Mouse (Mus musculus): ENCODE data around the gene Myh13.

Myh13 gene

GRCm38 (mm10) chr11:67321358-67321757, at the start of gene Myh13:
Myh13 (plus strand) TSS chr11:67321658.
- no peak for DNase-seq (ENCODE audit: low spot score)

GRCm38 (mm10) chr11:67276601-67277174, 44.8 kb upstream of the Myh13 start, which contains the start of gene Myh8:
Myh8 (plus strand) TSS chr11:67277124.
- no peak for DNase-seq (ENCODE audit: low spot score)

GRCm38 (mm10) chr11:67293440-67293839, 28.0 kb upstream of the Myh13 start:
- no peak for DNase-seq (ENCODE audit: low spot score)

GRCm38 (mm10) chr11:67313733-67314452, 7.6 kb upstream of the Myh13 start:
- DNase-seq (ENCODE audit: low spot score): no peak

GRCm38 (mm10) chr11:67326536-67326935, 5.1 kb downstream of the Myh13 start:
- DNase-seq (ENCODE audit: low spot score): no peak

GRCm38 (mm10) chr11:67344556-67344955, 23.1 kb downstream of the Myh13 start:
- DNase-seq (ENCODE audit: low spot score): no peak

- no peak for DNase-seq (ENCODE audit: low spot score)
Measured at GRCm38 (mm10) chr11:67345186-67345855, 23.9 kb downstream of the Myh13 start.

- no peak for DNase-seq (ENCODE audit: low spot score)
Measured at GRCm38 (mm10) chr11:67345856-67346236, 24.4 kb downstream of the Myh13 start.

- peak; percentile 47 for DNase-seq (ENCODE audit: low spot score)
Measured at GRCm38 (mm10) chr11:67350153-67350768, 28.8 kb downstream of the Myh13 start.

GRCm38 (mm10) chr11:67353011-67353410, 31.6 kb downstream of the Myh13 start:
- DNase-seq (ENCODE audit: low spot score): no peak

- DNase-seq (ENCODE audit: low spot score): no peak
Measured at GRCm38 (mm10) chr11:67358031-67358430, 36.6 kb downstream of the Myh13 start.

GRCm38 (mm10) chr11:67362236-67362635, 40.8 kb downstream of the Myh13 start:
- no peak for DNase-seq (ENCODE audit: low spot score)

- no peak for DNase-seq (ENCODE audit: low spot score)
Measured at GRCm38 (mm10) chr11:67364551-67364950, 43.1 kb downstream of the Myh13 start.

GRCm38 (mm10) chr11:67364986-67365721, 43.7 kb downstream of the Myh13 start:
- DNase-seq (ENCODE audit: low spot score): no peak

GRCm38 (mm10) chr11:67366936-67367335, 45.5 kb downstream of the Myh13 start:
- DNase-seq (ENCODE audit: low spot score): no peak

- no peak for DNase-seq (ENCODE audit: low spot score)
Measured at GRCm38 (mm10) chr11:67373333-67373732, 51.9 kb downstream of the Myh13 start.

- DNase-seq (ENCODE audit: low spot score): no peak
Measured at GRCm38 (mm10) chr11:67376308-67376707, 54.9 kb downstream of the Myh13 start.

- peak; percentile 2 for DNase-seq (ENCODE audit: low spot score)
Measured at GRCm38 (mm10) chr11:67379703-67380510, 58.4 kb downstream of the Myh13 start.

GRCm38 (mm10) chr11:67381833-67382232, 60.4 kb downstream of the Myh13 start:
- DNase-seq (ENCODE audit: low spot score): no peak

GRCm38 (mm10) chr11:67384653-67385052, 63.2 kb downstream of the Myh13 start:
- DNase-seq (ENCODE audit: low spot score): no peak

GRCm38 (mm10) chr11:67386815-67387415, 65.5 kb downstream of the Myh13 start:
- no peak for DNase-seq (ENCODE audit: low spot score)

All from yolk sac, embryonic 10.5 days (tissue).